Mouse (Mus musculus) macrophage (primary cell): ENCODE measurements around the gene Shisa8. TPM values are rescaled to one million over a fixed set of nuclear protein-coding genes. Genes with fewer than 3 reads are reported as not detected.

Source experiments
- H3K27ac ChIP-seq: fragments of 350-480 bp; formaldehyde crosslinking; 2 replicates; pipeline ENCODE4 v1.9.0; 2021
- H3K36me3 ChIP-seq: fragments of 350-480 bp; formaldehyde crosslinking; 2 replicates; pipeline ENCODE4 v1.9.0; 2021; ENCODE audit errors: inconsistent target
- H3K4me3 ChIP-seq: fragments of 350-480 bp; formaldehyde crosslinking; 2 replicates; pipeline ENCODE4 v1.9.0; 2021; ENCODE audit errors: inconsistent target
- H3K79me2 ChIP-seq: fragments of 350-480 bp; formaldehyde crosslinking; 2 replicates; pipeline ENCODE4 v1.9.0; 2021; ENCODE audit errors: inconsistent target
- WGBS: methylation state at CpG from one replicate; pipeline ENCODE4 v1.1.7; 2026; ENCODE audit warnings: inconsistent platforms; ENCODE audit not compliant: missing documents; 5-methylcytosine and 5-hydroxymethylcytosine counted together
- polyA plus RNA-seq: library from polyadenylated mRNA; stranded (reverse); fragments of 250-400 nt; gene quantifications from 3 replicates; pipeline ENCODE4 v1.2.4, GENCODE M21; 2018; ENCODE audit warnings: inconsistent platforms

Gene Shisa8
- polyA plus RNA-seq, 1 experiment from 2014 or later, result not detected

GRCm38 (mm10) chr15:82204680-82205371, 7.8 kb downstream of the Shisa8 start:
- 80% methylated on average over 10 of the region's 10 CpGs for WGBS
- Histone ChIP-seq H3K79me2 (no peaks in the 10 kb centered on the region), H3K27ac (no peak overlapping the region), H3K4me3 (no peak overlapping the region), H3K36me3 (peaks cover 63% of the 10 kb centered on the region)

- Histone ChIP-seq H3K36me3 (peaks cover 63% of the 10 kb centered on the region), H3K79me2 (no peaks in the 10 kb centered on the region), H3K4me3 (no peak overlapping the region), H3K27ac (no peak overlapping the region)
- 95% methylated on average over 20 of the region's 20 CpGs for WGBS
Measured at GRCm38 (mm10) chr15:82203611-82204351, 8.8 kb downstream of the Shisa8 start.

GRCm38 (mm10) chr15:82203090-82203489, 9.5 kb downstream of the Shisa8 start:
- Histone ChIP-seq H3K27ac (no peak overlapping the region), H3K79me2 (no peaks in the 10 kb centered on the region), H3K36me3 (peaks cover 63% of the 10 kb centered on the region), H3K4me3 (no peak overlapping the region)
- 98% methylated on average over 10 of the region's 10 CpGs for WGBS

DNA sequence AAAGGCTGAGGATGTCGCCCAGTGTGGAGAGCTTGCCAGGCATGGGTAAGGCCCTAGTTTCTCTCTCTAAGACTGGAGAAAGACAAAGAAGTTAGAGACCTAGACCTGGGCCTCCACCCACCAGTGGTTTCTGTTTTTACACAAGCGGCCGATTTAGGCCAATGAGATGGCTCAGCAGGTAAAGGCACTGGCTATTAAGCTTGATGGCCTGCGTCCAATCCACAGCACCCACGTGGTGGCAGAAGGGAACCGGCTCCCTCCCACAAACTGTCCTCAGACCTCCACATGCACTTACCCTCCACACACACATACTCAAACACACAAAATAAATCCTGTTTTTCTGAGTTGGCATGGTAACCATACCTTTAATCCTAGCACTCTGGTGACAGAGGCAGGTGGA, 10.5 kb downstream of the Shisa8 start:
- Histone ChIP-seq H3K27ac (no peak overlapping the region), H3K36me3 (peaks cover 63% of the 10 kb centered on the region), H3K79me2 (no peaks in the 10 kb centered on the region), H3K4me3 (no peak overlapping the region)
- WGBS, result 62% methylated on average over 6 of the region's 6 CpGs

DNA sequence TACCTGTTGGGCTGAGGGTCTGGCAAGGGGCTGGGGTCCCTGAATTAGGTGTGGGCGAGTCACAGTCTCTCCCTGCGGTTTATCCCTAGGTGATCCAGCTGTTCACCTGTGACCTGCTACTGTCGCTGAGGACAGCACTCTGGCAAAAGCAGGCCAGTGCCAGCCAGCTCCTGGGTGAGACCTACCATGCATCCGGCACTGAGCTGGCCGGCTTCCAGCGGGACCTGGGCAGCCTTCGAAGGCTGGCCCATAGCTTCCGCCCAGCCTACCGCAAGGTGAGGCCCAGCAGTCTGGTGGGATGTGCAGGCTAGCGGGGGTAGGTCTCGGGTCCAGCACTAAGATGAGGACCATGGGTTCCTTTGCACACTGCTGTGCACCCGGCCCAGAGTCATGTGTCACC, 13.1 kb downstream of the Shisa8 start:
- H3K36me3 ChIP-seq, result peaks cover 50% of the 10 kb centered on the region
- no peaks in the 10 kb centered on the region for H3K79me2 ChIP-seq
- no peak overlapping the region for H3K27ac ChIP-seq
- no peak overlapping the region for H3K4me3 ChIP-seq
- WGBS, result 72% methylated on average over 9 of the region's 12 CpGs

- no peaks in the 10 kb centered on the region for H3K79me2 ChIP-seq
- peaks cover 51% of the 10 kb centered on the region for H3K36me3 ChIP-seq
- no peak overlapping the region for H3K4me3 ChIP-seq
- 9% methylated on average over 7 of the region's 7 CpGs for WGBS
- H3K27ac ChIP-seq, result no peak overlapping the region
Measured at GRCm38 (mm10) chr15:82198342-82198741, 14.3 kb downstream of the Shisa8 start.

DNA sequence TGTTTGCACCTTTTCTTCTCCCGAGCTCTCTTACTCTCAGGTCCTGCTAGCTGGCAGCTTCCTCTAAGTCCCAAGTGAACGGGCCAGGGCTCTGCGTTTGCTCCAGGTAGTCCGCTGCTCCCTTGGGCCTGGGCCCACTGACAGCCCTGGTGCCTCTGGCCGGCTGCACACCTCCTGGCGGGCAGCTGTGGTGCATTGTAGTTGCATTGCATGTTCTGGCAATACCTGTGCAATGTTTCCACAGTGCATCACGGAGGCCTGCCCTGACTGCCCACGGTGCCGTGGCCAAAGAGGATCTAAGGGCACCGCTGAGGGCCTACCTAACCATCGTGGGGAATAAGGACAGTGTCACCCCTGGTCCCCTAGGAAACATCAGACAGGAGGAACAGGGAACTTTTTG, 14.7 kb downstream of the Shisa8 start:
- WGBS, result 29% methylated on average over 11 of the region's 11 CpGs
- Histone ChIP-seq H3K4me3 (no peak overlapping the region), H3K27ac (no peak overlapping the region), H3K79me2 (no peaks in the 10 kb centered on the region), H3K36me3 (peaks cover 51% of the 10 kb centered on the region)

GRCm38 (mm10) chr15:82197246-82197750, 15.3 kb downstream of the Shisa8 start:
- H3K27ac ChIP-seq, result no peak overlapping the region
- H3K36me3 ChIP-seq, result peaks cover 52% of the 10 kb centered on the region
- no peak overlapping the region for H3K4me3 ChIP-seq
- no peaks in the 10 kb centered on the region for H3K79me2 ChIP-seq
- 48% methylated on average over 10 of the region's 10 CpGs for WGBS

GRCm38 (mm10) chr15:82196300-82196699, 16.3 kb downstream of the Shisa8 start:
- 25% methylated on average over 9 of the region's 12 CpGs for WGBS
- Histone ChIP-seq H3K4me3 (no peak overlapping the region), H3K36me3 (peaks cover 52% of the 10 kb centered on the region), H3K79me2 (no peaks in the 10 kb centered on the region), H3K27ac (no peak overlapping the region)

DNA sequence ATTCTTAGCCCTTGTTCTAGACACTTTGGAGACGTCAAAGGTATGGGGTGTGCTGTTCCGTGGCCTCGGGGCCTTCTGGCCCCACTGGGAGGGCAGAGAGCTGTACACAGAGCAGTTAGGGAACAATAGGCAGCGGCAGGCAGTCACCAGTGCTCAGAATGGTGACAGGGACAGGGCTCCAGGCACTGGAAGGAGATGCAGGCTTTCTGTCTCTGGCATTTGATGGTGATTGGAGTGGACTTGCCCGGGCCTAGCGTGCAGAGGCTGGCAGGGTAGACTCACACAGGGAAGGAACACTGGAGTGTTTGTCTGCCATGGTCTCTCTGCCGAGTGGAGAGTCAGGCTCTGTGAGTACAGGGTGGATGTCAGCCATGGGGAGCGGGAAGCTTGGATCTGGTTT, 20.0 kb downstream of the Shisa8 start:
- Histone ChIP-seq H3K79me2 (no peaks in the 10 kb centered on the region; the same call in 1 of the 2 replicates), H3K4me3 (no peak overlapping the region), H3K27ac (no peak overlapping the region), H3K36me3 (peaks cover 59% of the 10 kb centered on the region)
- 100% methylated on average over 8 of the region's 8 CpGs for WGBS

DNA sequence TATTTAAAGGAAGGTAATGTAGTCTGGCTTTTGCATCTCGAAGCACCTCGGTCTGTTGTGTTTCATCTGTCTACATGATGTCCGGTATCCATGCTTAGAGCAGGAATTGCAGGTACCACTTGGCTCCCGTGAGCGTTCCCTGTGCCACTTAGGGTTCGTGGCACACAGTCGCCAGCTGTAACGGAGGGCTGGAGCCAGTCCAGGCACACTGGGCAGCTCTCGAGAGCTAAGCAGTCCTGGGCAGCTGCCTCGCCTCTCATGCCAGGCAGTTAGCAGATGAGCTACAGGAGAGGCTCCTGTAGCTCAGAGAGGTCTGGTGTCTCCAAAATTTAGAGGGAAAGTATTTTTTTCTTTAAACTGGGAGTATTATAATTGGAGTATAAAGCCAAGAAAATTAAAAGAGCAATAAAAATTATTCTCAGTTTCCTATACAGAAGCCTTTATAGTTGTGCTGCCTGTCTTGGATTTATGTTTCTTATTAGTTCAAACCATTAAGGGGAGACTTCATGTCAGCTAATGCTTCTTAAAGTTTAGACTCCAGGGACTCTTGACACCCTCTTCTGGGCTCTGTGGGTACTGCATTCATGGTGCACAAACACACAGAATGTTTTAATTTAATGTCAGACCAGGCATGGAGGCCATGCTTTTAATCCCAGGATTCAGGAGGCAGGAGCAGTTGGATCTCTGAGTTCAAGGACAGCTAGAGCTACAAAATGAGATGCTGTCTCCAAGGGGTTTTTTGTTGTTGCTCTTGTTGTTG, 24.0 kb downstream of the Shisa8 start:
- H3K79me2 ChIP-seq, result no peaks in the 10 kb centered on the region; the same call in 1 of the 2 replicates
- 97% methylated on average over 10 of the region's 10 CpGs for WGBS
- no peak overlapping the region for H3K4me3 ChIP-seq
- peaks cover 71% of the 10 kb centered on the region for H3K36me3 ChIP-seq
- H3K27ac ChIP-seq, result no peak overlapping the region

DNA sequence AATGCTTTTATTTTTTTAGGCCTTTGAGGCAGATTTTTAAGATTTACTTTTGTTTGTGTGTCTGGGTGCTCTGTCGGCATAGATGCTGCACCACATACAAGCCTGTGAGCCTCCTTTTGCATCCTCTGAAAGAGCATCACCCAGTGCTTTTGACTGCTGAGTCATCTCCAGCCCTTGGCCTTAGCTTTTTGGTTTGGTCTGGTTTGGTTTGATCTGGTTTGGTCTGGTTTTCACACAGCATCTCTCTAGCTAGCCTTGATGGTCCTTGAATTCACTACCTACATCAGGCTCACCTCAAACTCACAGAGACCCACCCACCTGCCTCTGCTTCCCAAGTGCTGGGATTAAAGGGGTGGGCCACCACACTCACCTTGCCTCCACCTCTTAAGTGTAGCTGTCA, 24.7 kb downstream of the Shisa8 start:
- no peaks in the 10 kb centered on the region; the same call in 1 of the 2 replicates for H3K79me2 ChIP-seq
- no peak overlapping the region for H3K4me3 ChIP-seq
- peaks cover 71% of the 10 kb centered on the region for H3K36me3 ChIP-seq
- WGBS, result 60% methylated on average over 1 of the region's 1 CpGs
- H3K27ac ChIP-seq, result no peak overlapping the region

DNA sequence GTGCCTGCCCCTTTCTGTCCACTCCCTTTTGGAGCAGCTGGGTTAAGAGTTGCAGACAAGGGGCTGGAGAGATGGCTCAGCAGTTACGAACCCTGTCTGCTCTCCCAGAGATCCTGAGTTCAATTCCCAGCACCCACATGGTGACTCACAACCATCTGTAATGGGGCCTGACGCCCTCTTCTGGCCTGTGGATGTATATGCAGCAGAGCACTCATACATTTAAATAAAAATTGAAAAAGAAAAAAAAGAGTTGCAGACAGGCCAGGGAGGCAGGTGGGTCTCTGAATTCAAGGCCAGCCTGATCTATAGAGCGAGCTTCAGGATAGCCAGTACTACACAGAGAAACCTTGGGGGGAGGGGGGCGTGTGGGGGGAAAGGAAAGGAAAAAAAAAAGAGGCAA, 25.2 kb downstream of the Shisa8 start:
- H3K79me2 ChIP-seq, result no peaks in the 10 kb centered on the region; the same call in 1 of the 2 replicates
- WGBS, result 95% methylated on average over 4 of the region's 4 CpGs
- no peak overlapping the region for H3K27ac ChIP-seq
- H3K36me3 ChIP-seq, result peaks cover 70% of the 10 kb centered on the region
- H3K4me3 ChIP-seq, result no peak overlapping the region

DNA sequence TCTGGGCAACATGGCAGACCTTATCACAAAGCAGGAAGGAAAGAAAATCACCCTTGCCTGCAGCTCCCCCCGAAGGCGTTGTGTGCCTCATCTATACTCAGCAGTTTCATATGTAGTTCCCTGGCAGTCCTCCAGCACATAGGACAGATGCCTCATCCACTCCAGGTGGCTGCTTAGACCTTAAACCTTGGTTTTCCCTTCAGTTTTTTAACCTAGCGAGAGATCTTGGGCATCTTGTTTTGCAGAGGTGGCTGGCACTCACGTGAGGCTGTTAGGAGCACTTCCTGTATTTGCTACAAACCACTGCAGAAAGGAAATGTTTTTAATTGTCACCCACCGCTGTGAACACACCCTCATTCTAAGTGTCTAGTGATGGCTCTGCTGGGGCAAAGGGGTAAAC, 25.7 kb downstream of the Shisa8 start:
- Histone ChIP-seq H3K36me3 (peaks cover 70% of the 10 kb centered on the region), H3K4me3 (no peak overlapping the region), H3K27ac (no peak overlapping the region), H3K79me2 (no peaks in the 10 kb centered on the region; the same call in 1 of the 2 replicates)
- WGBS, result 15% methylated on average over 5 of the region's 5 CpGs
